Mouse (Mus musculus) layer of hippocampus, adult 18-20 months (tissue): ENCODE results near the gene Ak8. TPM values are rescaled to one million over a fixed set of nuclear protein-coding genes. Genes with fewer than 3 reads are reported as not detected.

Experiments used
- DNase-seq, 2 experiments: peaks; one replicate each; pipeline ENCODE4 v3.0.0; 2022; ENCODE audit warnings: low spot score in 2 of 2
- long read RNA-seq: library from polyadenylated mRNA; stranded (forward); transcript quantifications from one replicate; pipeline ENCODE4 v2.0.0, GENCODE M21; 2021
- total RNA-seq, 2 experiments: library from RNA; stranded (reverse); gene quantifications; 2 replicates each; pipeline ENCODE4 v1.2.3; 2021

Ak8 gene
- 1 to 10 TPM in 1 of 2 experiments, under 1 TPM in 1; 0.87 to 1.2 TPM for total RNA-seq
- long read RNA-seq, partial matches to known transcripts = 0 of 1 reads
- long read RNA-seq, other reads (novel, unspliced or antisense) = 0 of 1 reads

- DNase-seq = peak; percentile 74 to 87
These were observed at the start of gene Ak8, which contains the start of gene Spaca9 for GRCm38 (mm10) chr2:28699361-28700335. Ak8 (plus strand) TSS chr2:28700164. Spaca9 (minus strand) TSS chr2:28699727.

DNA sequence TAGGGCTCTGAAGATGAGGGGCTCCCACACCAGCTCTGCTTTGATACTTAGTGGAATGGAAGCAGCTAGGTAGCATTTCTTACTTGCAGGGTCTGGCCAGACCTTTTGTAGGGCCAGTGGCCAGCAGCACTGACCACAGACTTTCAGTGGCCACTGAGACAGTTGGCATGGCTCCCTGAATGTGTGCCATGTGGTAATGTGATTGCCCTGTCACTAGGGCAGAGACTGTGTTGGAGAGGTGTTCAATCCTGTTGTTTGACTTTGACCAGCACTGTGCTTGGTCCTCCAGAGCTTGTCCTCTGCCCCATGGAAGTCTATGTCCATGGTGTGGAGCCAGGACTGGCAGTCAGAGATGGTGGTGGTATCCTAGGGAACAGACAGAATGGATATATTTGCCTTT lies 49.4 kb upstream of the Ak8 start:
- DNase-seq = no peak

- no peak for DNase-seq
These were observed 46.6 kb upstream of the Ak8 start for GRCm38 (mm10) chr2:28653351-28653750.

DNA sequence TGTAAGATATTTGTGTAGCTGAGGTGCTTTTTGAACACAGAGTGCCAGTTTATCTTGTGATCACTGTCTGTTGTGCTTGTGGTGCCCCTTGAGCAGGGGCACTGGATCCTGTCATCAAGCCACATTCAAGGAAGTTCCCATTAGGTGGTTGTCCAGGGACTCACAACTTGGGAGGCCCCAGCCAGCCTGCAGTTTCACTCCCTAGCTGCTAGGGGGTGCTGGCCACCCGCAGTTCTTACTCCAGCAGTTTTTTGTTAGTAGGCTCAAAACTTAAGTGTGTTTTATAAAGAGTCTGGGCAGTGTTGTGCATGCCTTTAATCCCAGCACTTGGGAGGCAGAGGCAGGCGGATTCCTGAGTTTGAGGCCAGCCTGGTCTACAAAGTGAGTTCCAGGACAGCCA lies 45.7 kb upstream of the Ak8 start:
- no peak for DNase-seq

- DNase-seq = no peak
These were observed 43.7 kb upstream of the Ak8 start for GRCm38 (mm10) chr2:28656216-28656615.

DNA sequence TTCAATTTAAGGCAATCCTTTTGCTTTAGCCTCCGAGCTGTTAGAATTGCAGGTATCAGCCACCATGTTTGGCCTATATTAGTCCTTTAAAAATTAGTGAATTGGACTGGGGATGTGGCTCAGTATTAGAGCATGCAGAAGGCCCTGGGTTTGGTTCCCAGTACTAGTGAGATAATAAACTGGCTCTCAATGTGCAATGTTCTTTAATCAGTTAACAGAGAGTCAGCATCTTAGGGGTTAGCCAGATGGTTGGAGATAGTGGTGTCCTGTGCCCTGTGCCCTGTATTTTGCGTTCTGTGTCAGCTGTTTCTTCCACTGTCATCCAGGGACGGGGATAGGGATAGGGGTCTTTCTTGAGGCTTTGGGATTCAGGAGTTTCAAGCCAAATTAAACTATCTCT lies 37.1 kb upstream of the Ak8 start:
- DNase-seq = no peak

DNA sequence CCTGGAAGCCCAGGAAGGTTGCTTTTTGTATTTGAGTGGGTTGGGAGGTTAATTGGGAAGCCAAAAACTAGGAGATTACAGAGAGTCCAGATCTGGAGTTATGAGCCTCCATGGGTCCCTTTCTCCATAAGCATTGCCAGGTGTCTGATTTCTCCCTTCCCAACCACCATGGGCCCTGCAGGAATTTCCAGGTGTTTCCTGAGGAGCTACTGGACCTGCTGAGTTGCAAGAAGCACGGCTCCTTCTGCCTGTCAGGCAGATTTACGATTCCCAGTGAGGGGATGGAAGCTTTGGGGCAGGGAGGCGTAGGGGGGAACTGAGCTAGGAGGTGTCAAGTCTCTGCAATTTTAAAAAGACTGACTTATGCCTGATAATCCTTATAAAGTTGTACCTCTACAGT lies 34.1 kb upstream of the Ak8 start:
- no peak for DNase-seq

GRCm38 (mm10) chr2:28671438-28671837 lies 28.5 kb upstream of the Ak8 start:
- no peak for DNase-seq

DNA sequence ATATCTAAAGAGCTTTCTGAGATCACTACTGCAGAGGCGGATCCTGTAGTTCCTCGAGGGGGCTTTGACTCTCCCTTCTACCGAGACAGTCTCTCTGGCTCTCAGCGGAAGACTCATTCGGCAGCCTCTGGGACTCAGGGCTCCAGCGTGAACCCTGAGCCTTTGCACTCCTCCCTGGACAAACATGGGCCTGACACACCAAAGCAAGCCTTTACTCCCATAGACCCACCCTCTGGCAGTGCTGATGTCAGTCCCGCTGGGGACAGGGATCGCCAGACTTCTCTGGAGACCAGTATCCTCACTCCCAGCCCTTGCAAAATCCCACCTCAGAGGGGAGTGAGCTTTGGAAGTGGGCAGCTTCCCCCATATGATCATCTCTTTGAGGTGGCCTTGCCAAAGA lies 24.0 kb upstream of the Ak8 start:
- no peak for DNase-seq

DNA sequence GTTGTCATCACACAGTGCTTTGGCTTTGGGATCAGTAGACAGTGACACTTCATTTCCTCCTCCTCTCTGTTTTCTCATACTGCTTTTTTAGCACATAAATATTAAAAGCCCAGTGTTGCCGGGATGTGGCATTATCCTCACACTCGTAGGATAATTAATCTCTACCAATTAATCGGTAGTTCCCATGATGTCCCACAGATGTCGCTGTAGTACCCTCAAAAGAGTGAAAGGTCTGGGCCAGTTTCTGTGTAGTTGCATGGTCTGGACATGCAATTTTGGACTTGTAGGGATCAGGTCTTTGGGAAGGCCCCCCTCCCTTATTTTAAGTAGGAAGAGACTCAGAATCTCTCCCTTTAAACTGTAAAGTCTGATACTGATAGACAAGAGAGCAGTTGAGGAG lies 19.3 kb upstream of the Ak8 start:
- peak in 1 of 2 experiments; percentile 74 for DNase-seq

- DNase-seq = peak; percentile 49 to 72
These were observed 18.2 kb upstream of the Ak8 start for GRCm38 (mm10) chr2:28681718-28682117.

DNA sequence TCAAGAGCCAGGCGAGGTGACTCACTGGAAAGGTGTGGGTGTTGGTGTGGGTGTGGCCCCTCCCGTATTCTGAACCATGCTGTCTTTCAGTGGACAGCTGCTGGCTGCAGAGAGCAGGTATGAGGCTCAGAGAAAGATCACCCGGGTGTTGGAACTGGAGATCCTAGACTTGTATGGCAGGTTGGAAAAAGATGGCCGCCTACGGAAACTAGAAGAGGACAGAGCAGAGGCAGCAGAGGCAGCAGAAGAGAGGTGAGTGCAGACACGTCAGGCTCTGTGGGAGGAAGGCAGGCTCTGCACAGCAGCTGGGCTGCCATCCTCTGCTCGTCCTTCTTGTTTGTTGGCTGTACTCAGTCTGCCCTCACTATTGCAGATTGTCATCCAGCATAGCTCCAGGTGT lies 14.1 kb upstream of the Ak8 start:
- DNase-seq = no peak

- DNase-seq = no peak
These were observed 11.5 kb upstream of the Ak8 start for GRCm38 (mm10) chr2:28688431-28688830.

GRCm38 (mm10) chr2:28692692-28693091 lies 7.3 kb upstream of the Ak8 start:
- DNase-seq = no peak

GRCm38 (mm10) chr2:28698566-28698965 lies 1.4 kb upstream of the Ak8 start:
- DNase-seq = no peak

DNA sequence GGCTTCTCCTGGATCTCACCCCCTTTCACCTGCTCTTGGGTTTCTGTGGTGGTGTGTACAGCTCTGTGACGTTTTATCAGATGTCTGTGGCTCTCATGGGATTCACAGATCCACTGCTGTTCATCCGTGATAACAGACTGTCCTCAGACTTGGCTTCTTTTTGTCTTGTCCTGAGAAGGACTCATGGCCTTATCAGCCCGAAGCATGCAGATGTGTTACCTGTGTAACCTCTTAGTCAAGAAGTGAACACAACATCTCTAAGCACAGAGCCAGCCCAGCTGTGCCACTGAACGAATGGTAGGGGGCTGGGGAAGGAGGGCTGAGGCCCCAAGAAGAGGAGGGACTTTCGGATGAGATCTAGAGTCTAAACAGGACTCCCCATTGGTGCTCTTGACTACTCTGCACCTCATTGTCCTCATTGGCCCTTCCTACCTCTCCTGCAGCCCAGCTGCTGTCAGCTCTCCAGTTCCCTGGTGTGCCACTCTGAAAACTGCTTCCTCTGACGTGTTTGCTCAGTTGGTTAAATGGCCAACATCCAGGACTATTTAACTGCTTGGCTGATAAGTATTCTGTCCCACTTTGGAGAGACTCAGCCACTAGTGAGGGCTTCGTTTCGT lies 1.8 kb downstream of the Ak8 start:
- no peak for DNase-seq

- DNase-seq = no peak
These were observed 6.2 kb downstream of the Ak8 start for GRCm38 (mm10) chr2:28706106-28706636.

DNA sequence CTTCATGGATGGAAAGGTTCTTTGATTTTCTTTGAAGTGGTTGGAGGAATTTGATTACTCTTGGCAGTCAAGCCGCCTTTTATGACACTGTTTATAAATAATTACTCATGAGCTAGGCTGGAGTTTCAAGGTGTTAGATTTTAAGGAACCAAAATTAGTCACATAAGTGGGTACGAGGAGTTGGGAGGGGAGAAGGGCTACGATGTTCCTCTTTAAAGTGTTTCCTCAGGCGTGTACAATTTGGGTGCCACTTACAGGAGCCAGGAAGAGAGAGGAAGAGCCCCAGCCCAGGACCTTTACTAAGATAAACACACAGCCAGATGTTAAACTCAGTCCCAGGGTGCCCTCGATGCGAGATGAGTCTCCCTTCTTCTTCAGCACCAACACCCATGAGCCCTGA lies 6.8 kb downstream of the Ak8 start:
- DNase-seq = no peak

GRCm38 (mm10) chr2:28713036-28713435 lies 13.1 kb downstream of the Ak8 start:
- no peak for DNase-seq

GRCm38 (mm10) chr2:28722419-28722818 lies 22.5 kb downstream of the Ak8 start:
- no peak for DNase-seq

GRCm38 (mm10) chr2:28723912-28724311 lies 23.9 kb downstream of the Ak8 start:
- DNase-seq = no peak

GRCm38 (mm10) chr2:28727786-28728404 lies 27.9 kb downstream of the Ak8 start:
- no peak for DNase-seq
